Mouse (Mus musculus) intestine, embryonic 16.5 days (tissue): ENCODE results near the gene Ifih1. TPM values are rescaled to one million over a fixed set of nuclear protein-coding genes. Genes with fewer than 3 reads are reported as not detected.

Experiments used
- ATAC-seq: fragments of 200-750 bp; cut with Nextera tagmentation; 2 replicates; pipeline ENCODE4 v1.8.0; 2017; ENCODE audit warnings: moderate TSS enrichment, moderate library complexity
- H3K27ac ChIP-seq: fragments of 300-500 bp; sonication (generic); 2 replicates; pipeline ENCODE4 v1.5.1; 2014; ENCODE audit warnings: mild to moderate bottlenecking, low read length
- H3K27me3 ChIP-seq: fragments of 300-500 bp; sonication (generic); replicated peaks from 2 replicates; pipeline ENCODE4 v1.6.1; 2014; ENCODE audit warnings: low read length, control low read depth, mixed read lengths; ENCODE audit not compliant: control insufficient read depth, insufficient read depth
- H3K36me3 ChIP-seq: fragments of 300-500 bp; sonication (generic); 2 replicates; pipeline ENCODE4 v1.6.1; 2014; ENCODE audit warnings: low read length, control low read depth; ENCODE audit not compliant: control insufficient read depth, insufficient read depth
- H3K4me1 ChIP-seq: fragments of 300-500 bp; sonication (generic); 2 replicates; pipeline ENCODE4 v1.6.1; 2014; ENCODE audit warnings: low read length, control low read depth, mixed read lengths; ENCODE audit not compliant: control insufficient read depth, insufficient read depth
- H3K4me2 ChIP-seq: fragments of 300-500 bp; sonication (generic); 2 replicates; pipeline ENCODE4 v1.6.1; 2014; ENCODE audit warnings: low read depth, low read length, control low read depth
- H3K4me3 ChIP-seq: fragments of 300-500 bp; sonication (generic); 2 replicates; pipeline ENCODE4 v1.5.1; 2014; ENCODE audit warnings: mild to moderate bottlenecking, low read length
- H3K9ac ChIP-seq: fragments of 300-500 bp; sonication (generic); 2 replicates; pipeline ENCODE4 v1.6.1; 2014; ENCODE audit warnings: low read depth, low read length
- H3K9me3 ChIP-seq: fragments of 300-500 bp; sonication (generic); 2 replicates; pipeline ENCODE4 v1.6.1; 2016; ENCODE audit warnings: low read length, control low read depth; ENCODE audit not compliant: control insufficient read depth
- WGBS: fragments of 180-500 bp; shearing (Covaris S2); extraction: QIAGEN DNeasy Blood & Tissue Kit; methylation state at CpG from one replicate; pipeline ENCODE4 v1.1.7; 2014; 5-methylcytosine and 5-hydroxymethylcytosine counted together
- polyA plus RNA-seq: library from polyadenylated mRNA; unstranded; fragments of >200 nt; fragmentation: Nextera tagmentation; extraction: Ambion mirVana; gene quantifications from 2 replicates; pipeline ENCODE4 v1.2.1, GENCODE M21; 2015

Gene Ifih1
- polyA plus RNA-seq, 1 experiment from 2014 or later = 6.4 TPM

DNA sequence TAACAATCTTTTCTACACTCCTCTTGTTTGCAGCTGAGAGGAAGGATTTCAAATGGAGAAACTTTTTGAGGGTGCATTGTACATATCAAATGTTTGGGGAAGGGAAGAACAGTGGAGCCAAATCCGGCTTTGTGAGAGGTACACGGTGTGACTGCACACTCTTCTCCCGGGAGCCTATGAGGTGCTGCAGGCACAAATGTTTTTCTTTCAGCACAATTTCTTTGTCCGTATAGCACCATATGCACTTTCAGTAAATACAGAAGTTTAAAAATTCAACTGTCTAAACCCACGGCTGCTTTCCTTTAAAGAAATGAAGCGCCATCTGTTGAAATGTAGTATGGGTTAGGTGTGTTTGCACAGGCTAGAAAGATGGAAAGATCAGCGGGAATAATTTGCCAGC lies 71.8 kb downstream of the Ifih1 start:
- Histone ChIP-seq H3K27me3 (no peaks in the 10 kb centered on the region), H3K9ac (no peak overlapping the region), H3K4me1 (no peaks in the 10 kb centered on the region), H3K36me3 (no peaks in the 10 kb centered on the region), H3K9me3 (no peaks in the 10 kb centered on the region), H3K27ac (no peak overlapping the region; the same call in 1 of the 2 replicates), H3K4me3 (no peak overlapping the region), H3K4me2 (0 out of 2 replicates have a peak overlapping the region, but pooled peaks have one; percentile 39)
- 72% methylated on average over 7 of the region's 7 CpGs for WGBS
- no peak for ATAC-seq

DNA sequence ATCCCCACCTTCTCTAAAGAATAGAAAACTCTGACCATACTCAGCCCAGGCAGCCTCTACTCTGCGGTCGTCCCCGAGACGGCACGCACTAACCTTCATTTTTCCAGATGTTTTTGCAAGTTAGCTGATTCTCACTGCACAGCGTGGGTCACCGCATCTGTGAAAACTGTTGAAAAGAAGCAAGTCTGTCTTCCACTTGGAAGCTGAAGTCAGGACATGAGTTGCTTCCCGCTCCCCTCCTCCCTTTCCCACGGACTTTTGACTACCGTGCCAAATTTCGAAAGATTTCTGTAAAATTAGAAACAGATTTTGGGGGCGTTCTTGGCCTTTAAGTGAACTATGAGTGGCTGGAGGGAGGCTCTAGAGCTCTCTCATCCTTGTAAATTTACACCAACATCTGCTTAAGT lies 72.3 kb downstream of the Ifih1 start, which contains the start of gene Fap:
Gene Fap, minus strand, starts transcription at position 323 of the 407 bp plus-strand sequence.
- no peaks in the 10 kb centered on the region for H3K27me3 ChIP-seq
- peak within 1 kb of the TSS; percentile 56 for H3K9ac ChIP-seq
- H3K4me2 ChIP-seq = peak within 1 kb of the TSS; percentile 39
- H3K9me3 ChIP-seq = no peaks in the 10 kb centered on the region
- peak within 1 kb of the TSS; percentile 33 for H3K4me3 ChIP-seq
- peak within 1 kb of the TSS; percentile 76 for H3K27ac ChIP-seq
- ATAC-seq = peak; percentile 44; the same call in 1 of the 2 replicates
- no peaks in the 10 kb centered on the region for H3K36me3 ChIP-seq
- H3K4me1 ChIP-seq = no peaks in the 10 kb centered on the region
- 61% methylated on average over 12 of the region's 12 CpGs for WGBS

DNA sequence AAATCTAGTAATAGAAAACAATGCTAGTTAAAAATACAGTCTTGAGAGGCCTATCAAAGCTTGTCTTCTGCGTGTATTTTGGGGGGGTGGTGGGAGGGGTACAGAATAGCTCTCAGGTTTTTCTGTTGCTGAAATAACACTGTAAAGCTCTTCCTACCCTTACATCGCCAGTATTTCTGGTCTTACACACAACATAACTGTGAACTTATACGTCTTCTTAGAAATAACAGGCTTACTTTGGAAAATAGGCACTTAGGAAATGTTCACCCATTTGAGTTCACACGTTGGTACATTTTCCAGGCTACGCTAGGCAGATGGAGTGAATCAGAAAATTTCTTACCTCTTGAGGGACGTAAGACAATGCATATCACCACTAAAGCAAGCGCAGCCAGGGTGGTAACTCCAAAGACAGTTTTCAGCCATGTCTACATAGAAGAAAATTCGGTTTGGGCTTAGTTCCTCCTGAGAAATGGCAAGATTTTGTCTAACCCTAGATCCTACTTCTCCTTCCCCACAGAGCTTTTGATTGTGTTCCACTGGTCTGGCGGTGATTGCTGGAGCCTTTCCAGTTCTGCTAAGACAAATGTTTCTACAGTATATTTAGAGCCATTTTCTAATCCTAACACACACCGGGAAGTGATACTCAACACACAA lies 72.8 kb downstream of the Ifih1 start:
- Histone ChIP-seq H3K4me2 (peak overlapping the region; percentile 39), H3K36me3 (no peaks in the 10 kb centered on the region), H3K9ac (peak overlapping the region; percentile 56), H3K27me3 (no peaks in the 10 kb centered on the region), H3K27ac (peak overlapping the region; percentile 76), H3K9me3 (no peaks in the 10 kb centered on the region), H3K4me1 (no peaks in the 10 kb centered on the region), H3K4me3 (peak overlapping the region; percentile 33)
- WGBS = 69% methylated on average over 10 of the region's 10 CpGs
- no peak for ATAC-seq

DNA sequence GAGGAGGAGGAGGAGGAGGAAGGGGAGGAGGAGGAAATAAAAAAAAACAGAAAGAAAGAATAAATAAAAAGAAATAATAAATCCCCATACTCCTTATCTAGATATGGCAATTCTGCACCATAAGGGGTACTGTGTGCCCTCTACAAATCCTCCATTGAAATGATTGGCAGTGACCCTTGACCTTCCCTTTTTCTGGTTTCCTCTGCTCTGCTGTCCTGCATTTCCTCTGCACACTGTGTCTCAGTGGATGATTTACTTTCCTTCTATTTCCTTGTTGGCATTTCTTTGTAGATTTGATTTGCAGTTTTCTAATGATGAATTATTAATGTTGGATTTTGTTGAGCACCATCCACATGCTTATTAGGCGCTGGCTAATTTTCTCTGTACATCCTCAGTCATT lies 81.4 kb downstream of the Ifih1 start:
- Histone ChIP-seq H3K4me1 (no peaks in the 10 kb centered on the region), H3K27ac (no peak overlapping the region), H3K4me2 (no peak overlapping the region), H3K9me3 (no peaks in the 10 kb centered on the region), H3K27me3 (no peaks in the 10 kb centered on the region), H3K4me3 (no peak overlapping the region), H3K9ac (no peak overlapping the region), H3K36me3 (no peaks in the 10 kb centered on the region)
- no peak for ATAC-seq
- 81% methylated on average over 1 of the region's 1 CpGs for WGBS

GRCm38 (mm10) chr2:62562661-62563485 lies 83.2 kb downstream of the Ifih1 start:
- H3K27me3 ChIP-seq = no peaks in the 10 kb centered on the region
- no peaks in the 10 kb centered on the region for H3K36me3 ChIP-seq
- peak; percentile 52; the same call in 1 of the 2 replicates for ATAC-seq
- no peak overlapping the region for H3K9ac ChIP-seq
- no peak overlapping the region for H3K4me2 ChIP-seq
- H3K4me1 ChIP-seq = no peaks in the 10 kb centered on the region
- H3K4me3 ChIP-seq = no peak overlapping the region
- no peaks in the 10 kb centered on the region for H3K9me3 ChIP-seq
- 64% methylated on average over 5 of the region's 5 CpGs for WGBS
- H3K27ac ChIP-seq = no peak overlapping the region

GRCm38 (mm10) chr2:62557417-62557816 lies 88.6 kb downstream of the Ifih1 start:
- Histone ChIP-seq H3K4me2 (no peak overlapping the region), H3K9ac (no peak overlapping the region), H3K4me1 (no peaks in the 10 kb centered on the region), H3K27me3 (no peaks in the 10 kb centered on the region), H3K9me3 (no peaks in the 10 kb centered on the region), H3K4me3 (no peak overlapping the region), H3K36me3 (no peaks in the 10 kb centered on the region), H3K27ac (no peak overlapping the region)
- ATAC-seq = no peak
- WGBS = 78% methylated on average over 2 of the region's 2 CpGs

DNA sequence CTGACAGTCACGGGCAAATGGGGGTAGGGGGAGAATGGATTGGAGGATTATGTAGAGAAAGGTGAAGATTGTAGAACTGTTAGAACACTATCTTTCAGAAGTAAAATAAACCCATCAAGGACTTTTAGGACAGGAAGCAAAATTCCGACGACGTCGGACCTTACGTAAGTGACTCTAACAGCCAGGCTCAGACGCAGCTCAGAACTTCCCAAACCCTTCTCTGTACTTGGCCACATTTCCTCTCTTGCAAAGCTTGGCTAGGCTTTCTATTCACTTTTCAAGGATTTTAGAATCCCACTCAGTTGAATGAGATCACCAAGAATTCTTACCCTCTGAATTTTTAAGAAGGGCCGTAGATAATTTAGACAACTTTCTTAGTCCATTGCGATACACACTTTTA lies 89.7 kb downstream of the Ifih1 start:
- WGBS = 89% methylated on average over 9 of the region's 9 CpGs
- Histone ChIP-seq H3K4me2 (no peak overlapping the region), H3K9me3 (no peaks in the 10 kb centered on the region), H3K36me3 (no peaks in the 10 kb centered on the region), H3K4me1 (no peaks in the 10 kb centered on the region), H3K9ac (no peak overlapping the region), H3K27me3 (no peaks in the 10 kb centered on the region), H3K27ac (no peak overlapping the region), H3K4me3 (no peak overlapping the region)
- ATAC-seq = no peak

- Histone ChIP-seq H3K9me3 (no peaks in the 10 kb centered on the region), H3K4me1 (no peaks in the 10 kb centered on the region), H3K9ac (no peak overlapping the region), H3K4me2 (no peak overlapping the region), H3K27ac (no peak overlapping the region), H3K4me3 (no peak overlapping the region), H3K36me3 (no peaks in the 10 kb centered on the region), H3K27me3 (no peaks in the 10 kb centered on the region)
- ATAC-seq = no peak
- 85% methylated on average over 3 of the region's 3 CpGs for whole genome bisulfite sequencing
These were observed 96.4 kb downstream of the Ifih1 start for GRCm38 (mm10) chr2:62549659-62550058.

- 79% methylated on average over 4 of the region's 4 CpGs for WGBS
- Histone ChIP-seq H3K9ac (no peak overlapping the region), H3K4me1 (no peaks in the 10 kb centered on the region), H3K36me3 (no peaks in the 10 kb centered on the region), H3K9me3 (no peaks in the 10 kb centered on the region), H3K4me3 (no peak overlapping the region), H3K27me3 (no peaks in the 10 kb centered on the region), H3K4me2 (no peak overlapping the region), H3K27ac (no peak overlapping the region)
- ATAC-seq = no peak
These were observed 96.9 kb downstream of the Ifih1 start for GRCm38 (mm10) chr2:62549131-62549530.
